1 mouse cellular context compared by ENCODE assay signal in genomic region chr17:34030861-34031326, GRCm38 (mm10).
TF ChIP-seq lines count a peak whose summit lies in the region.

No protein-coding gene starts in this region.

TF ChIP-seq in MEL, 35 proteins besides CTCF, POLR2A, EP300 and RAD21 (continued from another document):
- no peak for TF ChIP-seq USF2 (IDR thresholded peaks at IDR 0.05; ENCODE audit: borderline replicate concordance in 1 of 2, insufficient read depth in 1 of 2, low read depth in 1 of 2, low read length in 2 of 2)
- TF ChIP-seq ZNF384 (IDR thresholded peaks at IDR 0.05; ENCODE audit: low read depth, low read length) = no peak
- TF ChIP-seq HCFC1 (IDR thresholded peaks at IDR 0.05; ENCODE audit: low read depth, low read length) = no peak
- no peak for TF ChIP-seq SMC3 (IDR thresholded peaks at IDR 0.05; ENCODE audit: low read depth, low read length)
- TF ChIP-seq USF1 (IDR thresholded peaks at IDR 0.05; ENCODE audit: low read depth, low read length) = no peak
- no peak for TF ChIP-seq MAZ (IDR thresholded peaks at IDR 0.05; ENCODE audit: low read depth, low read length)
- no peak for TF ChIP-seq ELF1 (IDR thresholded peaks at IDR 0.05; ENCODE audit: low read depth, low read length)
- no peak for TF ChIP-seq RCOR1 (IDR thresholded peaks at IDR 0.05; ENCODE audit: low read depth, low read length)
- no peak for TF ChIP-seq E2F4 (IDR thresholded peaks at IDR 0.05; ENCODE audit: borderline replicate concordance, low read depth, low read length)
- TF ChIP-seq POLR2AphosphoS5 (IDR thresholded peaks at IDR 0.05; ENCODE audit: borderline replicate concordance, low read depth, low read length) = no peak
- TF ChIP-seq MYC (IDR thresholded peaks at IDR 0.05; ENCODE audit: low read depth, low read length) = no peak
- TF ChIP-seq GABPA (IDR thresholded peaks at IDR 0.05; ENCODE audit: low read depth, low read length) = no peak
